Mouse (Mus musculus) megakaryocyte, embryonic 14.5 days (primary cell): ENCODE results near the gene Mrpl17. TPM values are rescaled to one million over a fixed set of nuclear protein-coding genes. Genes with fewer than 3 reads are reported as not detected.
A peak's percentile ranks its signal among the peaks of the same experiment; 100 is the strongest.

Experiments used
- H3K27me3 ChIP-seq: replicated peaks from 2 replicates; pipeline ENCODE3; 2012; ENCODE audit warnings: inconsistent platforms
- H3K36me3 ChIP-seq: replicated peaks from 2 replicates; pipeline ENCODE3; 2012; ENCODE audit warnings: low read length, inconsistent platforms, mixed read lengths
- H3K4me1 ChIP-seq: 2 replicates; pipeline ENCODE4 v1.6.1; 2012; ENCODE audit warnings: inconsistent platforms
- H3K4me3 ChIP-seq: replicated peaks from 2 replicates; pipeline ENCODE3; 2012; ENCODE audit warnings: moderate library complexity, mild to moderate bottlenecking, inconsistent platforms
- H3K9me3 ChIP-seq: 2 replicates; pipeline ENCODE4 v1.6.1; 2012; ENCODE audit warnings: inconsistent platforms
- FLI1 ChIP-seq: IDR thresholded peaks from 2 replicates; pipeline ENCODE4 v1.6.1; 2012; ENCODE audit warnings: low read length, inconsistent platforms, mixed read lengths
- GATA1 ChIP-seq: IDR thresholded peaks from 3 replicates; pipeline ENCODE4 v1.6.1; 2012; ENCODE audit warnings: mixed read lengths, low read length, inconsistent platforms, borderline replicate concordance
- polyA plus RNA-seq: library from polyadenylated mRNA; stranded (reverse); fragments of >175 nt; gene quantifications from 2 replicates; pipeline ENCODE4 v1.2.3, GENCODE M21; 2012; ENCODE audit warnings: low replicate concordance; ENCODE audit not compliant: insufficient read depth

Gene Mrpl17
- polyA plus RNA-seq, 1 experiment: 274 TPM

DNA sequence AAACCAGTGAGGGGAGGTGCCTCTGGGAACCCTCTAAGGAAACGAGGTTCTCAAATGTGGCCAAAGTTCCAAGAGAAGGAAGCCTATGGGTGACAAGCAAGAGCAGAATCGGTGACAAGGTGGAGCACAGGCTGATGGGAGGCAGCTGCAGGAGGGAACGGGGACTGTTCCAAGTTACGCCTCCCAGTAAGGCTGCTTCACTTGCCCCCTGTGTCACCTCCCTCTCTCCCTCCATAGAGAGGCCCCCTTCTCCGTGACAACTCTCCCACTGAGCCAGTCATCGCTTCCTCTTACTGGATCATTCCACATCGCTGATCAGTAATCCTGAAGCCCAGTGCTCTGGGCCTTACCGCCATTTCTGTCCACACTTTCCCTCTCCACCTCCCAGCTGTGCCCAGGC, 36.2 kb downstream of the Mrpl17 start:
- H3K36me3 ChIP-seq: no peaks in the 10 kb centered on the region
- no peaks in the 10 kb centered on the region for H3K9me3 ChIP-seq
- H3K4me1 ChIP-seq: peaks cover 29% of the 10 kb centered on the region
- H3K4me3 ChIP-seq: peak overlapping the region; percentile 69
- TF ChIP-seq FLI1: no peak
- no peak for TF ChIP-seq GATA1
- peaks cover 64% of the 10 kb centered on the region for H3K27me3 ChIP-seq

DNA sequence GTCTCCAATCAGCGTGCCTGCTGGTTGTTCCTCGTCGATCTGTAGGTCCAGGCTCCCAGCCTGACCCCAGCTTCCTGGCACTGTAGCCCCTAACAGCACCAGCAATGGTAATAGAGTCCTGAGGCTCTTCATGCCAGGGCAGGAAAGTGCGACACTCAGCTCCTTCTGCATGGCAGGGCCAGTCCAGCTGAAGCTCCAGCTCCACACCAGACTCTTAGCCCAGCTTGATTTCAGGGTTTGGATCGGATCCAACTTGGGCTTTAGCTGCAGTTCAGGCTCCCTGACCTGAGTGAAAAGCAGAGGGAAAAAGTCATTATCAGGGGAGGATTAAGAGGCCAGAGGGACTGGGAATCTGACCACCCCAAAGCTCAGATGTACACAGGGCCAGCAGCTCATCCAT, 37.9 kb downstream of the Mrpl17 start:
- peaks cover 56% of the 10 kb centered on the region for H3K27me3 ChIP-seq
- no peak for TF ChIP-seq FLI1
- no peak for TF ChIP-seq GATA1
- H3K4me1 ChIP-seq: peaks cover 20% of the 10 kb centered on the region
- H3K9me3 ChIP-seq: no peaks in the 10 kb centered on the region
- no peaks in the 10 kb centered on the region for H3K36me3 ChIP-seq
- H3K4me3 ChIP-seq: no peak overlapping the region

DNA sequence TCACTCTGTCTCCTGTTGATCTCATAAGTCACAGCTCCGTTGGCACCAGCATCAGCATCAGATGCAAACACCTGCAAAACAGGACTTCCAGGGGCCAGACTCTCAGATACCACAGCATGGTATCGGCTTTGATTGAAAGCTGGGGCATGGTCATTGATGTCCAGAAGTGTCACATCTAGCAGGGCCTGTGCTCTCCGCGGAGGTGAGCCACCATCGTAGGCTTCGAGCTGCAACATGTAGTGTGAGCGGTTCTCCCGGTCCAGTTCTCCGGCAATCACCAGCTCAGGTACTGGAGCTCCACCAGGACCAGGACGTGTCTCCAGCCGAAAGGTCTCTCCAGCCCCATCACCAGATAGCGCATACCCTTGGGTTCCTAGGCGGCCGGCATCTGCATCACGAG, 38.6 kb downstream of the Mrpl17 start:
- no peaks in the 10 kb centered on the region for H3K36me3 ChIP-seq
- TF ChIP-seq GATA1 (no peak), FLI1 (no peak)
- no peak overlapping the region for H3K4me3 ChIP-seq
- peaks cover 20% of the 10 kb centered on the region for H3K4me1 ChIP-seq
- H3K27me3 ChIP-seq: peaks cover 60% of the 10 kb centered on the region
- H3K9me3 ChIP-seq: no peaks in the 10 kb centered on the region

DNA sequence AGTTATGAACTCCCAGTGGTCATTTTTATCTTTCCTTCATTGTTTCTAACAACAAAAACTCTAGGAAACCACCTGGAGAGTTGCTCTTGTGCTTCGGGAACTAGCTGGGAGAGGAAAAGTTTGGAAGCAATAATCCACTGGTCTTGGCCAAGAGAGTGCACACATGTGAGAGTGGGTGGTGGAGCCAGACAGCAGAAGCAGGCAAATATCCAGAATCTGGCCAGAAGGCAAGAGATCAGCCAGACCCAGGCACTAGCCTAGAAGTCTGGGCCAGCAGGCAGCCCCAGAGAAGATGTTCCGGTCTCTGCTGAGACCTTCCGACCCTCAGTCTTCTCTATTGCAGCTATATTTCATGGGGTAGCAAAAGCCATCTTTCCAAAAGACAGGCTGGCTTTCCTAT, 40.9 kb downstream of the Mrpl17 start:
- no peaks in the 10 kb centered on the region for H3K36me3 ChIP-seq
- H3K4me1 ChIP-seq: peaks cover 24% of the 10 kb centered on the region
- H3K9me3 ChIP-seq: 0 out of 2 replicates have a peak, but pooled peaks cover 3% of the 10 kb centered on the region
- H3K4me3 ChIP-seq: no peak overlapping the region
- TF ChIP-seq GATA1 (no peak), FLI1 (no peak)
- peaks cover 63% of the 10 kb centered on the region for H3K27me3 ChIP-seq

DNA sequence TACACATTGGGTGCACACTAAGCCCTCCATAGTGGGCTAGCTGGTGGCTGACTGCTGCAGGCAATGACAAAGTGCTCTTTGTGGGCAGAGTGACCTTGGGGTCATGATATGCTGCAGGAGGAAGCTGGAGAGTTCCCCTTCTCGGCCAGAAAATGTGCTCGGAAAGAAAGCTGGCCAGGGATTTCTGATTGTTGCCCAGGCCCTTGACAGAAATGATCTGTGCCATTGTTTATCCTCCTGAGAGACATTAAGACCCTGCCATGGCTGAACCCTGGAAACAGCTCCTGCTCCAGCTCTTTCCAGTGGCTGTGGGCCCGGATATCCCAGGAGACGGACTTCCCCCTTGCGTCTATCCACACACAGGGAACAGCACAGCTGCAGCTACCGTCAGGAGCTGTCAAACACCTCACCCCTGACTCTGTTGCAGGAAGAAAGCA, 43.2 kb downstream of the Mrpl17 start:
- Histone ChIP-seq H3K4me3 (peak overlapping the region; percentile 9), H3K36me3 (no peaks in the 10 kb centered on the region), H3K9me3 (peaks cover 14% of the 10 kb centered on the region), H3K4me1 (peaks cover 21% of the 10 kb centered on the region), H3K27me3 (peaks cover 69% of the 10 kb centered on the region)
- no peak for TF ChIP-seq FLI1
- TF ChIP-seq GATA1: no peak

DNA sequence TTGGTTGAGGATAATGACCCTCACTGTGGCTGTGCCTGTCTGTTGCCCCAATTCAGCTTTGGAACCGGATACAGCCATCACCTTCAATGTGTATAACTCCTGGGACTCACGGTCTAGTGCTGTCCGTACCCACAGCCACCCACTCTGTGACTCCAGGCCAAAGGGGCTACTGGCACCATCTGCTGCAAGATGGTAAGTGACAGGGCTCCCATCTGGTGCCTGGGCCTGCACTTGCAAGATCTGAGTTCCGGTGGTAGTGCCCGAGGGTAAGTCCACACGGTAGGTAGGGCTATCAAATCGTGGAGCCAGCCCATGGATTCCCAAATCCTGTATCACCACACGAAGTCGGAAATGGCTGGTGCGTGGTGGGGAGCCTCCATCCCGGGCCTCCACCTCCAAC, 46.6 kb downstream of the Mrpl17 start:
- Histone ChIP-seq H3K27me3 (peaks cover 65% of the 10 kb centered on the region), H3K9me3 (peaks cover 23% of the 10 kb centered on the region), H3K36me3 (no peaks in the 10 kb centered on the region), H3K4me3 (no peak overlapping the region), H3K4me1 (peaks cover 33% of the 10 kb centered on the region)
- TF ChIP-seq GATA1: no peak
- TF ChIP-seq FLI1: no peak

DNA sequence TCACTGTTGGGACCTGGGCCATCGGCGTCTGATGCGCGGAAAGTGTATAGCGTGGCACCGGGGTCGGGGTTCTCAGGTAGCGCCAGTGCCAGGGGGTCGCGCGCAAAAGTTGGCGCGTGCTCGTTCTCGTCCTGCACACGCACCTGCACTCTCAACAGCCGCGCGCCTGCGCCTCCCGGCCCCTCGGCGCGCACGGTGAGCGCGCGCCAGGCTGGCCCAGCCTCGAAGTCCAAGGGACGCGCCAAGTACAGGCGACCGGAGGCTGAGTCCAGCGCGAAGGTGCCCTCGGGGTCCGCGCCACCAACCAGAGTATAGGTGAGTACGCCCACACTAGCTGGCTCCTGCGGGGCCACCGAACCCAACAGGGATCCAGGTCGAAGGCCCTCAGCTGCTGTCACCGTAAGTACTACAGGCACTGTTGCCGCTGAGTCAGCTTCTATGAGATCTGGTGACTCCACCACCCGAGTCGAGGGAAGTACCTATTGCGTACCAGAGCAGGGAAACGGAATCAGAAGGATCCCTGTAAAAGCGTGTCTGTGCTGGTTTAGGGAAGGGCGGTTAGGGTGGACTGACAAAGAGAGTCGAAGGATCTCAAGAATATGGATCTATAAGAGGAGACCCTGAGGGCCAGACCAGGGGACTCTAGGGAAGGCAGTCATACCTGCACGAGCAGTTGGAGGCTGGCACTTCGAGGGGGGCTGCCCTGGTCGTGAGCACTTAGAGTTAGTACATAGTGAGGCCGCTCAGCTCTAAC, 48.2 kb downstream of the Mrpl17 start:
- H3K4me1 ChIP-seq: peaks cover 34% of the 10 kb centered on the region
- peaks cover 23% of the 10 kb centered on the region for H3K9me3 ChIP-seq
- TF ChIP-seq FLI1 (no peak), GATA1 (no peak)
- H3K4me3 ChIP-seq: peak overlapping the region; percentile 69
- H3K36me3 ChIP-seq: no peaks in the 10 kb centered on the region
- peaks cover 77% of the 10 kb centered on the region for H3K27me3 ChIP-seq

DNA sequence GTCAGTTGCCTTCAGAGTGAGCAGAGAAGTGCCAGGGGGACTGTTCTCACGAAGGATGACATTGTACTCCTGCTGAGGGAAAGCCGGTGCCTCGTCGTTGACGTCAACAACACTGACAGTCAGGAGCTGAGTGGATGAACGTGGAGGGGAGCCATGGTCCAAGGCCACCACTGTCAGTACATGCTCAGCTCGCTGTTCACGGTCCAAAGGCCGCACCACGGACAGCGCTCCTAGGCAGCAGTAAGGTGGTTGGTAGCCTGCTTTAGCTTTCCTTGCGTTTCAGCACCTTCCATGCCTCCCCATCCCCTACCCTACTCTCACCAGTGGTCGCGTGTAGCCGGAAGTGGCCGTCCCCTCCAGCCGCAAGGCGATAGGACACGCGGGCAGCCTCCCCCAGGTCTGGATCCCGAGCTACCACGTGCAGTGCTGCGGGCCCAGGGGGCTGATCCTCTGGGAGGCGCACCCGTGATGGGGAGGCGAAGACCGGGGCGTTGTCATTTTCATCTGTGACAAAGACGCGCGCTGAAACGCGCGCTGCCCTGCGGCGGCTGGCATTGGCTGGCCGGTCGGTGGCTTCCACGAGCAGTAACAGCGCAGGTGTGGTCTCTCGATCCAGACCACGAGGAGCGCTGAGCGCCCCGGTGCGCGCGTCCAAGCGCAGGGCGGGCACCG, 49.0 kb downstream of the Mrpl17 start:
- H3K27me3 ChIP-seq: peaks cover 81% of the 10 kb centered on the region
- H3K4me1 ChIP-seq: peaks cover 29% of the 10 kb centered on the region
- peak overlapping the region; percentile 81 for H3K4me3 ChIP-seq
- TF ChIP-seq GATA1: no peak
- TF ChIP-seq FLI1: no peak
- peaks cover 23% of the 10 kb centered on the region for H3K9me3 ChIP-seq
- no peaks in the 10 kb centered on the region for H3K36me3 ChIP-seq

DNA sequence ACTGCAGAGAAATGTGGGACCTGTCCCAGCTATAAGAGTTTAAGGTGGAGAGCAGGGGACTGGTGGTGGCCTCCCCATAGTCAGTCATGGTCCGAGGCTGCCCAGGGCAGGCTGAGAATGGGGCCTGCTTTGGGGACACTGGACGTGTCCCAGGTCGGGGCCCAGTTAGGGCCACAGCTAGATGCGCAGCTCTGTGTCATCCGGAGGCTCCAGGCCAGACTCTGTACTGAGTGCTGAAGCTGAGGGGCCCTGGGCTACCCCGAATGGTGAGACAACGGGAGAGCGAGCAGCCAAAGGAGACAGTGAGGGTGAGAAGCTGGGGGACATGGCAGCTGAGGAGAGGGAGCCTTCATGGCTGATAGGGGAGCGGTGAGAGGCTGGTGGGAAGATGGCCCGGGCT, 57.6 kb downstream of the Mrpl17 start:
- H3K27me3 ChIP-seq: peaks cover 41% of the 10 kb centered on the region
- TF ChIP-seq FLI1 (no peak), GATA1 (no peak)
- no peak overlapping the region for H3K4me3 ChIP-seq
- no peaks in the 10 kb centered on the region for H3K9me3 ChIP-seq
- H3K36me3 ChIP-seq: peaks cover 27% of the 10 kb centered on the region
- H3K4me1 ChIP-seq: peaks cover 42% of the 10 kb centered on the region

Other genes with a start within 250 kb of the Mrpl17 start
- 4.3 and 6.3 TPM in 2 replicates for gene Apbb1, start 229.4 kb downstream of the Mrpl17 start, polyA plus RNA-seq
- gene Hpx, start 211.0 kb downstream of the Mrpl17 start, polyA plus RNA-seq: not detected in 2 replicates
- 5.4 and 7.3 TPM in 2 replicates for gene Trim3, start 177.5 kb downstream of the Mrpl17 start, polyA plus RNA-seq
- 588 and 794 TPM in 2 replicates for gene Timm10b, start 171.0 kb downstream of the Mrpl17 start, polyA plus RNA-seq
- 18.8 and 50.9 TPM in 2 replicates for gene Arfip2, start 170.7 kb downstream of the Mrpl17 start, polyA plus RNA-seq
- 276 and 880 TPM in 2 replicates for gene Gm45799, start 170.5 kb downstream of the Mrpl17 start, polyA plus RNA-seq
- 0.63 TPM in 1 of 2 replicates, not detected in the other for gene Dnhd1, start 160.3 kb downstream of the Mrpl17 start, polyA plus RNA-seq
- gene Ilk, start 74.5 kb downstream of the Mrpl17 start, polyA plus RNA-seq: 241 and 315 TPM in 2 replicates
- 20.7 and 32.3 TPM in 2 replicates for gene Rrp8, start 73.7 kb downstream of the Mrpl17 start, polyA plus RNA-seq
- 411 and 429 TPM in 2 replicates for gene Taf10, start 66.7 kb downstream of the Mrpl17 start, polyA plus RNA-seq
- 37.7 and 43.0 TPM in 2 replicates for gene Tpp1, start 58.9 kb downstream of the Mrpl17 start, polyA plus RNA-seq
- 0.27 and 0.74 TPM in 2 replicates for gene Dchs1, start 23.4 kb downstream of the Mrpl17 start, polyA plus RNA-seq
- 2.2 TPM in 1 of 2 replicates, not detected in the other for gene Gm4070, start 142.9 kb upstream of the Mrpl17 start, polyA plus RNA-seq